Mouse (Mus musculus): ENCODE results near the gene Lrrn1.

DNA sequence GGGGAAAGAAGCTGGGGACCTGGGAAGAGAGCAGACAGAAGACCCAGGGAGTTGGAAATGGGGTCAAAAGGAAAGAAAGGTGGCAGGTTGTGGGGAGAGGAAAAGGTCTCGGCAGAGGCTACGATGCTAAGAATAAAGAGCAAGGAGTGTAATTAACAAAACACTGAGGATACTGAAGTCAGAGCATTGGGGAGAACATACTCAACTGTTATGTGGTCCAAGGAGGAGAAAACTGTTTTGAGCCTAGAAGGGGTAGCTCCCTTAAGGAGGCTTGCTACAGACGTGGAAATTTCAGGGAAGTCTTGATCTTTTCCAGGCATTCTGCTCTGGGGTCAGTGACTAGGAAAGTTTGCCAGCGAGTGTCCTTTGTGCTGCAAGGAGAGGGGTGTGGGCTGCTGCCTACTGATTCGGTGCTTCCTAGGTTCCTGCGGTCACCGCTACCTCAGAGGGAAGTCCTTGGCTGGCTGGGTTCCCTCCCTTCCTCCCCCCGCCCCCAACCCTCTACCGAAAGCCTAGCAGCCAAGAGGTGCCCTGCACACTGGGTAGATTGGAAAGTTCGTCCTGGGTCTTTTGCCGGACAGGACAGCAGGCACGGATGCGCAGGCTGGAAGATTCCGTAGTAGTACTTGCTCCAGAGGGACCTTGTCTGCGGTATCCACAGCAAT lies 1.2 kb downstream of the Lrrn1 start:
- TF ChIP-seq FLI1 (IDR thresholded peaks at IDR 0.05; ENCODE audit: low read length) (no peak), GATA1 (IDR thresholded peaks at IDR 0.05; ENCODE audit: borderline replicate concordance, low read length) (no peak)

All from megakaryocyte, embryonic 14.5 days (primary cell).